Mouse (Mus musculus): ENCODE measurements around the gene Cyb5d1. TPM values are rescaled to one million over a fixed set of nuclear protein-coding genes. Genes with fewer than 3 reads are reported as not detected.

Gene Cyb5d1
- polyA plus RNA-seq, 1 experiment from 2014 or later = 44.3 TPM

GRCm38 (mm10) chr11:69421131-69421977 lies 25.9 kb upstream of the Cyb5d1 start:
- Histone ChIP-seq H3K4me3 (no peak overlapping the region), H3K36me3 (no peaks in the 10 kb centered on the region), H3K4me1 (peaks cover 50% of the 10 kb centered on the region), H3K4me2 (replicated peaks) (0 out of 2 replicates have a peak overlapping the region, but pooled peaks have one; percentile 98), H3K27me3 (peaks cover 31% of the 10 kb centered on the region), H3K27ac (replicated peaks) (no peak overlapping the region), H3K9me3 (no peaks in the 10 kb centered on the region), H3K9ac (replicated peaks) (0 out of 2 replicates have a peak overlapping the region, but pooled peaks have one; percentile 2)
- 9% methylated on average over 25 of the region's 25 CpGs for WGBS
- no peak for ATAC-seq (replicated peaks)

GRCm38 (mm10) chr11:69420554-69421000 lies 25.1 kb upstream of the Cyb5d1 start:
- peak overlapping the region; percentile 98 for H3K4me2 ChIP-seq (replicated peaks)
- no peaks in the 10 kb centered on the region for H3K9me3 ChIP-seq
- peak overlapping the region; percentile 79 for H3K4me3 ChIP-seq
- peaks cover 31% of the 10 kb centered on the region for H3K27me3 ChIP-seq
- peaks cover 51% of the 10 kb centered on the region for H3K4me1 ChIP-seq
- ATAC-seq (replicated peaks) = no peak
- 9% methylated on average over 10 of the region's 10 CpGs for WGBS
- no peak overlapping the region for H3K27ac ChIP-seq (replicated peaks)
- H3K36me3 ChIP-seq = no peaks in the 10 kb centered on the region
- H3K9ac ChIP-seq (replicated peaks) = 0 out of 2 replicates have a peak overlapping the region, but pooled peaks have one; percentile 20

GRCm38 (mm10) chr11:69419813-69420553 lies 24.6 kb upstream of the Cyb5d1 start:
- Histone ChIP-seq H3K36me3 (no peaks in the 10 kb centered on the region), H3K4me3 (peak overlapping the region; percentile 79), H3K27me3 (peaks cover 31% of the 10 kb centered on the region), H3K9me3 (no peaks in the 10 kb centered on the region), H3K4me1 (peaks cover 55% of the 10 kb centered on the region), H3K9ac (replicated peaks) (peak overlapping the region; percentile 20), H3K27ac (replicated peaks) (peak overlapping the region; percentile 99), H3K4me2 (replicated peaks) (peak overlapping the region; percentile 98)
- no peak for ATAC-seq (replicated peaks)
- under 1% methylated on average over 31 of the region's 31 CpGs for WGBS

GRCm38 (mm10) chr11:69419443-69419812 lies 24.0 kb upstream of the Cyb5d1 start:
- peak overlapping the region; percentile 79 for H3K4me3 ChIP-seq
- H3K27ac ChIP-seq (replicated peaks) = peak overlapping the region; percentile 99
- H3K36me3 ChIP-seq = no peaks in the 10 kb centered on the region
- no peak for ATAC-seq (replicated peaks)
- peaks cover 31% of the 10 kb centered on the region for H3K27me3 ChIP-seq
- peaks cover 60% of the 10 kb centered on the region for H3K4me1 ChIP-seq
- H3K9me3 ChIP-seq = no peaks in the 10 kb centered on the region
- WGBS = under 1% methylated on average over 19 of the region's 19 CpGs
- peak overlapping the region; percentile 20 for H3K9ac ChIP-seq (replicated peaks)
- peak overlapping the region; percentile 98 for H3K4me2 ChIP-seq (replicated peaks)

GRCm38 (mm10) chr11:69418481-69419442 lies 23.3 kb upstream of the Cyb5d1 start:
- Histone ChIP-seq H3K9ac (replicated peaks) (peak overlapping the region; percentile 49), H3K4me1 (peaks cover 67% of the 10 kb centered on the region), H3K36me3 (no peaks in the 10 kb centered on the region), H3K4me2 (replicated peaks) (peak overlapping the region; percentile 98), H3K4me3 (peak overlapping the region; percentile 79), H3K27ac (replicated peaks) (peak overlapping the region; percentile 99), H3K9me3 (no peaks in the 10 kb centered on the region), H3K27me3 (peaks cover 31% of the 10 kb centered on the region)
- under 1% methylated on average over 45 of the region's 45 CpGs for WGBS
- peak; percentile 92 for ATAC-seq (replicated peaks)

- H3K4me1 ChIP-seq = peaks cover 77% of the 10 kb centered on the region
- WGBS = 0% methylated on average over 38 of the region's 39 CpGs
- 0 out of 2 replicates have a peak, but pooled peaks cover 2% of the 10 kb centered on the region for H3K36me3 ChIP-seq
Observed at GRCm38 (mm10) chr11:69417449-69418384, 22.3 kb upstream of the Cyb5d1 start.

GRCm38 (mm10) chr11:69416921-69417448 lies 21.6 kb upstream of the Cyb5d1 start:
- Histone ChIP-seq H3K27me3 (peaks cover 19% of the 10 kb centered on the region), H3K9me3 (no peaks in the 10 kb centered on the region), H3K27ac (replicated peaks) (peak overlapping the region; percentile 99), H3K9ac (replicated peaks) (peak overlapping the region; percentile 48), H3K4me1 (peaks cover 85% of the 10 kb centered on the region), H3K4me2 (replicated peaks) (peak overlapping the region; percentile 98), H3K36me3 (0 out of 2 replicates have a peak, but pooled peaks cover 3% of the 10 kb centered on the region), H3K4me3 (peak overlapping the region; percentile 79)
- WGBS = 2% methylated on average over 8 of the region's 8 CpGs
- no peak for ATAC-seq (replicated peaks)

More at GRCm38 (mm10) chr11:69417449-69418384, 22.3 kb upstream of the Cyb5d1 start:
- peaks cover 26% of the 10 kb centered on the region for H3K27me3 ChIP-seq
- no peaks in the 10 kb centered on the region for H3K9me3 ChIP-seq
- H3K9ac ChIP-seq (replicated peaks) = peak overlapping the region; percentile 49
- H3K4me3 ChIP-seq = peak overlapping the region; percentile 79
- H3K27ac ChIP-seq (replicated peaks) = peak overlapping the region; percentile 99
- peak overlapping the region; percentile 98 for H3K4me2 ChIP-seq (replicated peaks)
- ATAC-seq (replicated peaks) = no peak; the same call in 1 of the 2 replicates

- H3K9ac ChIP-seq (replicated peaks) = peak overlapping the region; percentile 48
- H3K4me1 ChIP-seq = peaks cover 87% of the 10 kb centered on the region
- 0% methylated on average over 4 of the region's 4 CpGs for WGBS
- peaks cover 14% of the 10 kb centered on the region; the same call in 1 of the 2 replicates for H3K27me3 ChIP-seq
- H3K4me3 ChIP-seq = peak overlapping the region; percentile 79
- H3K27ac ChIP-seq (replicated peaks) = peak overlapping the region; percentile 99
- no peaks in the 10 kb centered on the region for H3K9me3 ChIP-seq
- 0 out of 2 replicates have a peak, but pooled peaks cover 6% of the 10 kb centered on the region for H3K36me3 ChIP-seq
- peak overlapping the region; percentile 98 for H3K4me2 ChIP-seq (replicated peaks)
- ATAC-seq (replicated peaks) = no peak
Observed at GRCm38 (mm10) chr11:69416509-69416908, 21.1 kb upstream of the Cyb5d1 start.

GRCm38 (mm10) chr11:69415668-69416451 lies 20.4 kb upstream of the Cyb5d1 start:
- under 1% methylated on average over 17 of the region's 25 CpGs for WGBS
- Histone ChIP-seq H3K27me3 (peaks cover 8% of the 10 kb centered on the region; the same call in 1 of the 2 replicates), H3K27ac (replicated peaks) (peak overlapping the region; percentile 99), H3K9me3 (no peaks in the 10 kb centered on the region), H3K4me3 (peak overlapping the region; percentile 79), H3K9ac (replicated peaks) (peak overlapping the region; percentile 95), H3K36me3 (0 out of 2 replicates have a peak, but pooled peaks cover 6% of the 10 kb centered on the region), H3K4me1 (peaks cover 84% of the 10 kb centered on the region), H3K4me2 (replicated peaks) (peak overlapping the region; percentile 98)
- 0 out of 2 replicates have a peak, but pooled peaks have one; percentile 9 for ATAC-seq (replicated peaks)

Data from forebrain, embryonic 15.5 days (tissue).